In genomic region chr1:75032041-75032440, GRCm38 (mm10) we compare ENCODE assay signal across 26 mouse cellular contexts.
DNase-seq lines count a peak whose midpoint lies in the region; ATAC-seq and TF ChIP-seq lines count a peak whose summit lies in the region.
"Had no signal": no experiment of that assay in that cellular context is flagged by ENCODE, and none has a peak within 500 bp of the region (broad histone marks: within the 10 kb centered on the region; RNA-seq: fewer than 3 reads in every experiment).

No protein-coding gene starts in this region.

- H3K27ac ChIP-seq in gastrocnemius, adult 2 months: peak overlapping the region; percentile 48; the same call in 1 of the 2 replicates
- H3K27ac ChIP-seq in heart, adult 2 months: peak overlapping the region; percentile 55
- H3K27ac ChIP-seq in heart, embryonic 12.5 days (ENCODE audit: poor library complexity, severe bottlenecking): no peak overlapping the region
- H3K27ac ChIP-seq: embryonic facial prominence, embryonic 15.5 days; heart, embryonic 13.5 days; hindbrain, embryonic 14.5 days; hindbrain, postnatal 0 days had no signal

- no peak for ATAC-seq in heart, embryonic 12.5 days (ENCODE audit: insufficient number of reproducible peaks, low FRiP score)
- ATAC-seq: CD4-positive, CD25-positive, alpha-beta regulatory T cell, adult 4 months; forebrain, embryonic 14.5 days; forebrain, postnatal 0 days; hindbrain, postnatal 0 days; inflammation-experienced regulatory T-cells, adult 6 months; intestine, embryonic 16.5 days had no signal

- no peak for TF ChIP-seq EP300 in heart, adult 2 months (IDR thresholded peaks at IDR 0.05; ENCODE audit: insufficient read depth, low read depth, low read length)

- H3K79me2 ChIP-seq in heart, adult 2 months (replicated peaks; ENCODE audit: control insufficient read depth, insufficient read depth, low read length): no peaks in the 10 kb centered on the region

- intact Hi-C loops in gastrocnemius, adult 2 months (cut with DNase I): no loop called here
- intact Hi-C loops in heart, adult 2 months (cut with DNase I): no loop called here

- peak; percentile 54 for DNase-seq in gastrocnemius, adult 2 months
- DNase-seq in gastrocnemius, postnatal 4 days (ENCODE audit: low spot score in 2 of 2): no peak
- peak; percentile 29 to 60 for DNase-seq in heart, adult 2 months
- DNase-seq in brain, adult 2 months (ENCODE audit: low read depth, low spot score): peak; percentile 13
- DNase-seq in ovary, postnatal 36 days (ENCODE audit: low spot score): no peak
- DNase-seq: adrenal gland, adult 2 months; adrenal gland, postnatal 14 days; cerebellum, adult 11-12 months; cerebellum, adult 8-10 months; cerebellum, postnatal 10 days; cerebellum, postnatal 36 days; embryo, embryonic 11 days; forebrain, postnatal 0 days; gastrocnemius, postnatal 14 days; heart, postnatal 4 days; kidney, adult 18-20 months; kidney, adult 9 months had no signal

- no peaks in the 10 kb centered on the region for H3K9me3 ChIP-seq in heart, embryonic 12.5 days (replicated peaks)
- H3K9me3 ChIP-seq: embryonic facial prominence, embryonic 15.5 days; heart, embryonic 13.5 days had no signal

- no peak for TF ChIP-seq CTCF in gastrocnemius, adult 2 months (IDR thresholded peaks at IDR 0.05)
- TF ChIP-seq CTCF in heart, adult 2 months (IDR thresholded peaks at IDR 0.05): no peak

- no peaks in the 10 kb centered on the region for H3K4me1 ChIP-seq in heart, adult 2 months (ENCODE audit: control insufficient read depth, insufficient read depth, low read length)
- H3K4me1 ChIP-seq in heart, embryonic 12.5 days (replicated peaks): no peaks in the 10 kb centered on the region
- H3K4me1 ChIP-seq: embryonic facial prominence, embryonic 15.5 days; heart, embryonic 13.5 days had no signal

- no peak for TF ChIP-seq POLR2A in heart, adult 2 months (IDR thresholded peaks at IDR 0.05; ENCODE audit: insufficient read depth, low read depth, low read length)

- H3K9ac ChIP-seq in heart, adult 2 months (ENCODE audit: low read depth, low read length): no peak overlapping the region
- H3K9ac ChIP-seq in heart, embryonic 12.5 days: no peak overlapping the region
- H3K9ac ChIP-seq: embryonic facial prominence, embryonic 15.5 days; forebrain, postnatal 0 days; heart, embryonic 13.5 days; hindbrain, embryonic 14.5 days had no signal

- peaks cover 2% of the 10 kb centered on the region for H3K36me3 ChIP-seq in heart, adult 2 months (ENCODE audit: control insufficient read depth, insufficient read depth, low read length)
- no peaks in the 10 kb centered on the region for H3K36me3 ChIP-seq in heart, embryonic 12.5 days
- H3K36me3 ChIP-seq: embryonic facial prominence, embryonic 15.5 days; heart, embryonic 13.5 days had no signal

- H3K4me2 ChIP-seq in heart, embryonic 12.5 days: no peak overlapping the region
- H3K4me2 ChIP-seq: embryonic facial prominence, embryonic 15.5 days; heart, embryonic 13.5 days; hindbrain, embryonic 14.5 days had no signal

- H3K4me3 ChIP-seq in gastrocnemius, adult 2 months: no peak overlapping the region
- no peak overlapping the region for H3K4me3 ChIP-seq in heart, adult 2 months
- no peak overlapping the region for H3K4me3 ChIP-seq in heart, embryonic 12.5 days
- H3K4me3 ChIP-seq: embryonic facial prominence, embryonic 15.5 days; heart, embryonic 13.5 days had no signal

- WGBS in heart, adult 2 months: 69% methylated on average over 10 of the region's 10 CpGs
- 87% methylated on average over 10 of the region's 10 CpGs for WGBS in heart, embryonic 12.5 days

- no peaks in the 10 kb centered on the region for H3K27me3 ChIP-seq in heart, adult 2 months (ENCODE audit: control insufficient read depth, insufficient read depth, low read length)
- 0 out of 2 replicates have a peak, but pooled peaks cover 3% of the 10 kb centered on the region for H3K27me3 ChIP-seq in heart, embryonic 12.5 days (replicated peaks)
- H3K27me3 ChIP-seq: embryonic facial prominence, embryonic 15.5 days; heart, embryonic 13.5 days had no signal

Comparison
In these comparisons a context has a peak if more than half of its experiments do, and no peak if none do; other contexts are left out.
1. DNase-seq: peak in gastrocnemius, adult 2 months (single experiment), heart, adult 2 months (2 of 2) and brain, adult 2 months (single experiment); none in gastrocnemius, postnatal 4 days (0 of 2) and ovary, postnatal 36 days (single experiment).